Mouse (Mus musculus) lung, adult 2 months (tissue): Measurements from ENCODE around the gene Capza1.
"Not testable (repeated sequence)": the region's sequence is repeated elsewhere in the genome, so short reads cannot be mapped to it uniquely, and the experiment has no call there.

Source experiments
- CTCF ChIP-seq: fragments of 200-500 bp; IDR thresholded peaks from 2 replicates; pipeline ENCODE4 v1.5.1; 2011; ENCODE audit warnings: mild to moderate bottlenecking, low read length, control low read depth; ENCODE audit not compliant: insufficient read depth
- POLR2A ChIP-seq: fragments of 200-500 bp; IDR thresholded peaks from 2 replicates; pipeline ENCODE4 v1.6.1; 2011; ENCODE audit warnings: low read depth, mild to moderate bottlenecking, control low read depth, low read length, borderline replicate concordance; ENCODE audit errors: extremely low read depth

DNA sequence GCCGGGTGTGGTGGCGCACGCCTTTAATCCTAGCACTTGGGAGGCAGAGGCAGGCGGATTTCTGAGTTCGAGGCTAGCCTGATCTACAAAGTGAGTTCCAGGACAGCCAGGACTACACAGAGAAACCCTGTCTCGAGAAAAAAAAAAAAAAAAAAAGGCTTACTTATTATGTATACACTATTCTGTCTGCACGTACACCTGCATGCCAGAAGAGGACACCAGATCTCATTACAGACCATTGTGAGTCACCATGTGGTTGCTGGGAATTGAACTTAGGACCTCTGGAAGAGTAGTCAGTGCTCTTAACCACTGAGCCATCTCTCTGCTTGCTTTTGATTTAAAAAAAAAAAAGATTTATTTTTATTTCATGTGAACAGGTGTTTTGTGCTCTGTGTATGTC, 51.1 kb downstream of the Capza1 start:
- not testable (repeated sequence) for TF ChIP-seq POLR2A, CTCF
